Mouse (Mus musculus): ENCODE measurements around the gene Fntb. TPM values are rescaled to one million over a fixed set of nuclear protein-coding genes. Genes with fewer than 3 reads are reported as not detected.

The Fntb gene
- polyA plus RNA-seq, 1 experiment from 2014 or later: 42.3 TPM

DNA sequence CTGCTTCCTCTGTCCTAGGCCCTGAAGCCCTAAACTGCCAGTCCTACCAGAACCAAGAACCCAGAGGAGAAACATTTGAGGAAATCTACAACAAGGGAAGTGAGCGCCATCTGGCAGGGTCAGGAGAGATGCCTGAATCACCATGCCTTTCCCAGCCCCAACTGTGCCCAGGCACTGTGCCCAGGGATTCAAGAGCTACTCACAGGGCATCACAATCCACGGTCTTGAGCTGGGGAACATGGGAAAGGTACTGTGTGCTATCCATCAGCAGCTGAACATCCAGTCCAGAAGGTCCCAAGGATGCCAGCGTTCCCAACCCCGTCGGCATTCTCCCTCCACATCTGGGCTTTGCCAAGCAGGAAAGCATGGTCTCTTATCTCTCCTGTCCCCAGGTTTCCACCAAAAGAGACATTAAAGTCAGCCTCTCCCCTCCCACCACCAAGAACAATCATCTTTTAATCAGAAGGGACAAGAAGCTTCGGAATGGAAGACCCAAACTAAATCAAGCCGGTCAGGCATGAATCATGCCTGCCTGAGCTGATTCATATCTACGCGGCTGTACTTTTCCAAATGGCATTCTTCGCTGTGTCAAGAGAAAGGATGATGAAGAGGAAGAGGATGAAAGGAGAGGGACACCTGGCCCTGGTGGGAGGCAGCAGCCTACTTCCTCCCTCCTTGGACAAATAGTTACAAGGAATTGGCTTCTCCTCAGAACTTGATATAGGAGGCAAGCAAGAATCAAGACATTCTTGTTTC is 39.8 kb downstream of the Fntb start:
- no peaks in the 10 kb centered on the region for H3K4me1 ChIP-seq (ENCODE audit: control insufficient read depth, insufficient read depth, low read length)
- no peaks in the 10 kb centered on the region for H3K27me3 ChIP-seq (ENCODE audit: control insufficient read depth, insufficient read depth, low read length)
- no peaks in the 10 kb centered on the region for H3K36me3 ChIP-seq (ENCODE audit: control insufficient read depth, insufficient read depth, low read length)
- no peaks in the 10 kb centered on the region for H3K9me3 ChIP-seq (ENCODE audit: control insufficient read depth, low read length)
- no peak overlapping the region for H3K4me3 ChIP-seq (ENCODE audit: low read length)
- no peak overlapping the region for H3K9ac ChIP-seq (ENCODE audit: low read depth, low read length)
- H3K27ac ChIP-seq (ENCODE audit: low read depth, low read length): no peak overlapping the region
- no peak for ATAC-seq (ENCODE audit: low FRiP score, low TSS enrichment)
- WGBS: 80% methylated on average over 10 of the region's 10 CpGs
- no peak overlapping the region for H3K4me2 ChIP-seq (replicated peaks; ENCODE audit: low read depth, low read length)

DNA sequence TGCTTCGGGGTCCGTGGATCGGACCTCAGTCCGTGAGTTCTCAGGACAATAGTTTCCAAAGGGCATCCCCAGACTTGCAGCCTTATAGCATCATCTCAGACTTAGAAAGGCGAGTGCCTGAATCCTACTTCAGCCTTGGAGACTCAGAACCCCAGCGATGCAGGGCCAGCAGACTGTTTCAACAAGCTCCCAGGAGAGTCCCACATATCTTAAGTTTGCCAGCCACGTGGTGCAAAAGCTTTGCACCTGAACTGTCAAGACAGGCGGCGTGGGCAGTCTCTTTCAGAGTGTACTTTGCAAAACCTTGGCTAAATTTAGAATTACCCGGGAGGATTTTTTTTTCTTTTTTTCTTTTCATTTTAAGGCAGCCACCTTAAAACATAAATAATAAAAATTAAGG is 42.4 kb downstream of the Fntb start:
- H3K27ac ChIP-seq (ENCODE audit: low read depth, low read length): no peak overlapping the region
- no peaks in the 10 kb centered on the region for H3K36me3 ChIP-seq (ENCODE audit: control insufficient read depth, insufficient read depth, low read length)
- no peak overlapping the region for H3K9ac ChIP-seq (ENCODE audit: low read depth, low read length)
- H3K27me3 ChIP-seq (ENCODE audit: control insufficient read depth, insufficient read depth, low read length): no peaks in the 10 kb centered on the region
- no peaks in the 10 kb centered on the region for H3K4me1 ChIP-seq (ENCODE audit: control insufficient read depth, insufficient read depth, low read length)
- ATAC-seq (ENCODE audit: low FRiP score, low TSS enrichment): no peak
- H3K4me3 ChIP-seq (ENCODE audit: low read length): no peak overlapping the region
- H3K4me2 ChIP-seq (replicated peaks; ENCODE audit: low read depth, low read length): no peak overlapping the region
- H3K9me3 ChIP-seq (ENCODE audit: control insufficient read depth, low read length): no peaks in the 10 kb centered on the region
- 78% methylated on average over 10 of the region's 10 CpGs for WGBS

DNA sequence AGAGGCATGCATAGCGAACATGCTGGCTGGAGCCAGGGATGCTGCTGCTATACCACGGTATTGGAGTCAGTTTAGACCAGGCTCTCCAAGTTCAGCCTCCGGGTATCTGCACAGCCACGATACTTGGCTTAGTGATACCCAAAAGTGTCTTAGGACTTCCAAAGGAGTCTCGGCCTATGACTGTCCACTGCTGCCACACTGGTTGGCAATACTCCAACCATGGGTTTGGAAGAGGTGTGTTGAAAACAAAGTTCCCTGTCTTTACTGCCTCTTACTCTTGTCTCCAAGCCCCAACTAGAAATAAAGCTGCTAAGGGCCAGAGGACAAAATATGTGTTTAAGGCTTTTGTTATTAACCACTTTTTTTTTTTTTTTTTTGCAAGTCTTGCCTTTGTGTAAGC is 45.1 kb downstream of the Fntb start:
- Histone ChIP-seq H3K4me2 (replicated peaks; ENCODE audit: low read depth, low read length) (no peak overlapping the region), H3K9ac (ENCODE audit: low read depth, low read length) (no peak overlapping the region), H3K36me3 (ENCODE audit: control insufficient read depth, insufficient read depth, low read length) (no peaks in the 10 kb centered on the region), H3K9me3 (ENCODE audit: control insufficient read depth, low read length) (no peaks in the 10 kb centered on the region), H3K4me1 (ENCODE audit: control insufficient read depth, insufficient read depth, low read length) (no peaks in the 10 kb centered on the region), H3K27me3 (ENCODE audit: control insufficient read depth, insufficient read depth, low read length) (no peaks in the 10 kb centered on the region), H3K4me3 (ENCODE audit: low read length) (no peak overlapping the region), H3K27ac (ENCODE audit: low read depth, low read length) (no peak overlapping the region)
- 95% methylated on average over 5 of the region's 5 CpGs for WGBS
- ATAC-seq (ENCODE audit: low FRiP score, low TSS enrichment): no peak

DNA sequence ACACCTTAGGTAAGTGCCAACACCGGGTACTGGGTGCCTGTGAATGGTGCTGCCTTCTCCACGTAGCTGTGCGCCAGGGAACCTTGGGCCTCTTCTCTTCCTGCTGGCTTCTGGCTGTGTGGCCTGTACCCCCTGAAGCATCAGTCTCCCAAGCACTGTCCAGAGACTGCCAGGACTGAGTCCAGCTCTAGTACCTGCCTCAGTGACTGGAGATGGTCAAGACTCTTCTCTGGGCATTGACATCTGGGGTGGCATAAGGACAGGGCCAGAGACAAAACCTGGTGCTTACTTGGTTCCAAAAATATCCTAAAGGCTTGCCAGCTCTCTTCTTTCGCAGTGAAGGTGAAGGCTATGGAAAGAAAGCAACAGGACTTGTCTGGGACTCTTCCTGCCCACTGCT is 45.6 kb downstream of the Fntb start:
- ATAC-seq (ENCODE audit: low FRiP score, low TSS enrichment): no peak
- Histone ChIP-seq H3K36me3 (ENCODE audit: control insufficient read depth, insufficient read depth, low read length) (no peaks in the 10 kb centered on the region), H3K4me3 (ENCODE audit: low read length) (no peak overlapping the region), H3K27ac (ENCODE audit: low read depth, low read length) (no peak overlapping the region), H3K9me3 (ENCODE audit: control insufficient read depth, low read length) (no peaks in the 10 kb centered on the region), H3K27me3 (ENCODE audit: control insufficient read depth, insufficient read depth, low read length) (no peaks in the 10 kb centered on the region), H3K4me2 (replicated peaks; ENCODE audit: low read depth, low read length) (no peak overlapping the region), H3K9ac (ENCODE audit: low read depth, low read length) (no peak overlapping the region), H3K4me1 (ENCODE audit: control insufficient read depth, insufficient read depth, low read length) (no peaks in the 10 kb centered on the region)
- WGBS: 96% methylated on average over 4 of the region's 4 CpGs

DNA sequence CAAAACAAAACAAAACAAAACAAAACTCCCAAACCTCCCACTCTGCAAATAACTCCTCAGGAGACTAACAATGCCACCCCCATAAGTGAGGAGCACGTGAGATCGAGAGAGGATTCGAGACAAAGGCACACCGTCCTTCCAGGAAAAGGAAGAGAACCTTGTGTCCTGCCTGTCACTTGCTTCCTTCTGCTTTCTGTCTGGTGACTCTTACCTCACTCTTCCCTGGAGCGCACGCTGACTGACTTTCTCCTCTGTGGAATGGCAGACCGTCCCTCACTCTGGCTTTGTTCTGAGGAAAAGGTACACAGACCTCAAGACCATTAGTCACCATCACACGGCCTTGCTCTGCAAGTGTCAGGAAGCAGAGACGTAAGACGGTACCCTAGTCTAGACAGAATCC is 48.2 kb downstream of the Fntb start:
- H3K9ac ChIP-seq (ENCODE audit: low read depth, low read length): no peak overlapping the region
- no peaks in the 10 kb centered on the region for H3K4me1 ChIP-seq (ENCODE audit: control insufficient read depth, insufficient read depth, low read length)
- H3K4me3 ChIP-seq (ENCODE audit: low read length): no peak overlapping the region
- H3K27me3 ChIP-seq (ENCODE audit: control insufficient read depth, insufficient read depth, low read length): no peaks in the 10 kb centered on the region
- no peaks in the 10 kb centered on the region for H3K9me3 ChIP-seq (ENCODE audit: control insufficient read depth, low read length)
- H3K27ac ChIP-seq (ENCODE audit: low read depth, low read length): no peak overlapping the region
- WGBS: 70% methylated on average over 10 of the region's 10 CpGs
- H3K4me2 ChIP-seq (replicated peaks; ENCODE audit: low read depth, low read length): no peak overlapping the region
- ATAC-seq (ENCODE audit: low FRiP score, low TSS enrichment): no peak
- no peaks in the 10 kb centered on the region for H3K36me3 ChIP-seq (ENCODE audit: control insufficient read depth, insufficient read depth, low read length)

DNA sequence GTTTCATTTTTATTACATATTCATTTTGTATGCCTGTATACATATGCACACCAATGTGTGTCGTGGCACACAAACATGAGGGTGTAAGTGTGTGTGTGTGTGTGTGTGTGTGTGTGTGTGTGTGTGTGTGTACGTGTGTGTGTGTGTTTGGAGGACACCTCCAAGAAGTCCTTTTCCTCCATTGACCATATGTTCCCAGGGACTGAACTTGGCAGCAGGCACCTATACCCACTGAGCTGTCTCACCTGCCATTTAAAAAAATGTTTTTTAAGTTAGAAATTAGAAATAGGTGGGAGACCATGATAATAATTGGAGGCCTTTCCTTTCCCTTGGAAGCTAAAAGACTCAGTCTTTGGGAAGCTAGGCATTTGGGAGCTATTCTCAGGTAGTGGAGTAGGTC is 48.7 kb downstream of the Fntb start:
- ATAC-seq (ENCODE audit: low FRiP score, low TSS enrichment): no peak

DNA sequence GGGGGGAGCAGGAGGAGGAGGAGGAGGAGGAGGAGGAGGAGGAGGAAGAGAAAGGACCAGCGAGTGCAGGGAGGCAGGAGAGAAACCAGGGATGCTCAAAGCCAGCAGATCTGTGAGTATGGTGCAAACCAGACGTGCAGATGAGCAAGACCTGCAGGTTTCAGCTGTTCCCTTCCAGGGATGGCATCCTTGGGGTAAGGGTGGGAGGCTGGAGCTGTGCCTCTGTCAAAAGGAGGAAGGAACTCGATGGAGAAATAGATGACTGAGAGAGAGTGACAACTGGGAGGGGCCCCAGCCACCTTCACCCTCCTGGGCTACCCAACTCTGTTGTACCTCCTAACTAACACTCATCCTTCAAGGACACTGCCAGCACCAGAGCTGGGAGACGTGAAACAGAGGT is 51.3 kb downstream of the Fntb start:
- no peaks in the 10 kb centered on the region for H3K9me3 ChIP-seq (ENCODE audit: control insufficient read depth, low read length)
- no peak overlapping the region for H3K9ac ChIP-seq (ENCODE audit: low read depth, low read length)
- no peak overlapping the region for H3K4me2 ChIP-seq (replicated peaks; ENCODE audit: low read depth, low read length)
- peaks cover 8% of the 10 kb centered on the region; the same call in 1 of the 2 replicates for H3K27me3 ChIP-seq (ENCODE audit: control insufficient read depth, insufficient read depth, low read length)
- H3K27ac ChIP-seq (ENCODE audit: low read depth, low read length): no peak overlapping the region
- no peak for ATAC-seq (ENCODE audit: low FRiP score, low TSS enrichment)
- no peaks in the 10 kb centered on the region for H3K36me3 ChIP-seq (ENCODE audit: control insufficient read depth, insufficient read depth, low read length)
- H3K4me1 ChIP-seq (ENCODE audit: control insufficient read depth, insufficient read depth, low read length): peaks cover 5% of the 10 kb centered on the region; the same call in 1 of the 2 replicates
- 36% methylated on average over 4 of the region's 4 CpGs for WGBS
- H3K4me3 ChIP-seq (ENCODE audit: low read length): no peak overlapping the region

More for the DNA sequence above, 48.7 kb downstream of the Fntb start:
- Histone ChIP-seq H3K27me3 (ENCODE audit: control insufficient read depth, insufficient read depth, low read length) (no peaks in the 10 kb centered on the region; the same call in 1 of the 2 replicates), H3K4me1 (ENCODE audit: control insufficient read depth, insufficient read depth, low read length) (no peaks in the 10 kb centered on the region; the same call in 1 of the 2 replicates), H3K4me3 (ENCODE audit: low read length) (no peak overlapping the region), H3K27ac (ENCODE audit: low read depth, low read length) (no peak overlapping the region), H3K9ac (ENCODE audit: low read depth, low read length) (no peak overlapping the region), H3K9me3 (ENCODE audit: control insufficient read depth, low read length) (no peaks in the 10 kb centered on the region), H3K36me3 (ENCODE audit: control insufficient read depth, insufficient read depth, low read length) (no peaks in the 10 kb centered on the region), H3K4me2 (replicated peaks; ENCODE audit: low read depth, low read length) (no peak overlapping the region)
- 95% methylated on average over 2 of the region's 2 CpGs for WGBS

DNA sequence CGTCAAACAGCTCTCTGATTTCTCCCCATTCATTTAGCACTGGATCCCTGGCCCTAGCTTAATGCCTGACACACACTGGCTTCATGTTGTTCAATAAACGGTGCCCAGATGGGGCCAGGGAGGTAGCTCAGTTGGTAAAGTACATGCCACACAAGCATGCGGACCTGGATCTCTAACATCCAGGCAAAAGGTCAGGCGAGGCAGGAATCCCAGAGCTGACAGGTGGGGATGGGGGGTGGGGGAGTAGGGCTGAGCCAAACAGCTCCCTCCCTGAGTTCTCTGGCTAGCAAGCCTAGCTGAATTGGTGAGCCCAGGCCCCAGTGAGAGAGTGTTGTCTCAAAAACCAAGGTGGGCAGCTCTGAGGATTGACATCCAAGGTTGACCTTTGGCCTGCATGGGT is 51.8 kb downstream of the Fntb start:
- no peak overlapping the region for H3K9ac ChIP-seq (ENCODE audit: low read depth, low read length)
- H3K27me3 ChIP-seq (ENCODE audit: control insufficient read depth, insufficient read depth, low read length): peaks cover 12% of the 10 kb centered on the region; the same call in 1 of the 2 replicates
- no peak overlapping the region for H3K27ac ChIP-seq (ENCODE audit: low read depth, low read length)
- peaks cover 5% of the 10 kb centered on the region; the same call in 1 of the 2 replicates for H3K4me1 ChIP-seq (ENCODE audit: control insufficient read depth, insufficient read depth, low read length)
- no peaks in the 10 kb centered on the region for H3K9me3 ChIP-seq (ENCODE audit: control insufficient read depth, low read length)
- no peak overlapping the region for H3K4me3 ChIP-seq (ENCODE audit: low read length)
- WGBS: 71% methylated on average over 4 of the region's 4 CpGs
- no peaks in the 10 kb centered on the region for H3K36me3 ChIP-seq (ENCODE audit: control insufficient read depth, insufficient read depth, low read length)
- no peak overlapping the region for H3K4me2 ChIP-seq (replicated peaks; ENCODE audit: low read depth, low read length)
- no peak for ATAC-seq (ENCODE audit: low FRiP score, low TSS enrichment)

DNA sequence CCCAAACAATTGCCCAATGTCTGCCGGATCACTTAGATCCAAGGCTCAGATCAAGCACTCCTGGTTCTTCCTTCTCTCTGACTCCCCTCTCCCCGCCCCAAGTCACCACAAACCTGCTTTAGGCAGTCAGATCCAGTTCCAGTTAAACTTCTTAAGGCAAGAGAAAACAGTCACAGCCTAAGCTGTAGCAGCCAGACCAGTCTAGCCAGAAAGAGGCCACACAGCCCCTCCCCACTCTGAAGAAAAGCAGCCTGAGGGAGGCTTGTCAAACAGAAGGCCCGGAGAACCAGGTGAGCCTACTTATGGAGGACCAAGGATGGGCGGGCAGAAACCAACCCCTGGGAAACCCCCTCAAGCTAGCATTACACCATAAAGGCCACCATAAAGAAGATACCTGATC is 52.7 kb downstream of the Fntb start:
- H3K9me3 ChIP-seq (ENCODE audit: control insufficient read depth, low read length): no peaks in the 10 kb centered on the region
- 48% methylated on average over 4 of the region's 4 CpGs for WGBS
- peak overlapping the region; percentile 26; the same call in 1 of the 2 replicates for H3K27ac ChIP-seq (ENCODE audit: low read depth, low read length)
- no peak overlapping the region for H3K4me3 ChIP-seq (ENCODE audit: low read length)
- no peak overlapping the region for H3K4me2 ChIP-seq (replicated peaks; ENCODE audit: low read depth, low read length)
- peaks cover 14% of the 10 kb centered on the region for H3K27me3 ChIP-seq (ENCODE audit: control insufficient read depth, insufficient read depth, low read length)
- H3K9ac ChIP-seq (ENCODE audit: low read depth, low read length): no peak overlapping the region
- H3K36me3 ChIP-seq (ENCODE audit: control insufficient read depth, insufficient read depth, low read length): no peaks in the 10 kb centered on the region
- ATAC-seq (ENCODE audit: low FRiP score, low TSS enrichment): peak; percentile 38; the same call in 1 of the 2 replicates
- peaks cover 5% of the 10 kb centered on the region; the same call in 1 of the 2 replicates for H3K4me1 ChIP-seq (ENCODE audit: control insufficient read depth, insufficient read depth, low read length)
